Mouse (Mus musculus) heart, embryonic 16.5 days (tissue): ENCODE results near the gene Ano6. TPM values are rescaled to one million over a fixed set of nuclear protein-coding genes. Genes with fewer than 3 reads are reported as not detected.

Experiments
- ATAC-seq: fragments of 200-750 bp; cut with Nextera tagmentation; replicated peaks from 2 replicates; pipeline ENCODE4 v1.8.0; 2017; ENCODE audit warnings: moderate number of reproducible peaks; ENCODE audit not compliant: insufficient read depth, low FRiP score; ENCODE audit errors: extremely low read depth
- H3K27ac ChIP-seq: fragments of 300-500 bp; sonication (generic); 2 replicates; pipeline ENCODE4 v1.5.1; 2014; ENCODE audit warnings: mild to moderate bottlenecking, low read length, control low read depth, moderate library complexity
- H3K27me3 ChIP-seq: fragments of 300-500 bp; sonication (generic); 2 replicates; pipeline ENCODE4 v1.6.1; 2014; ENCODE audit warnings: low read length, mixed read lengths; ENCODE audit not compliant: control insufficient read depth, insufficient read depth
- H3K36me3 ChIP-seq: fragments of 300-500 bp; sonication (generic); 2 replicates; pipeline ENCODE4 v1.6.1; 2014; ENCODE audit not compliant: control insufficient read depth, insufficient read depth
- H3K4me1 ChIP-seq: fragments of 300-500 bp; sonication (generic); 2 replicates; pipeline ENCODE4 v1.6.1; 2014; ENCODE audit warnings: low read length, mixed read lengths; ENCODE audit not compliant: control insufficient read depth, insufficient read depth
- H3K4me2 ChIP-seq: fragments of 300-500 bp; sonication (generic); 2 replicates; pipeline ENCODE4 v1.6.1; 2014; ENCODE audit warnings: low read depth, mild to moderate bottlenecking, control low read depth, low read length
- H3K4me3 ChIP-seq: fragments of 300-500 bp; sonication (generic); 2 replicates; pipeline ENCODE4 v1.5.1; 2014; ENCODE audit warnings: mild to moderate bottlenecking, control low read depth, low read length
- H3K9ac ChIP-seq: fragments of 300-500 bp; sonication (generic); 2 replicates; pipeline ENCODE4 v1.6.1; 2014; ENCODE audit warnings: low read length, control low read depth
- H3K9me3 ChIP-seq: fragments of 300-500 bp; sonication (generic); replicated peaks from 2 replicates; pipeline ENCODE4 v1.6.1; 2016; ENCODE audit warnings: low read length; ENCODE audit not compliant: control insufficient read depth
- WGBS: fragments of 180-500 bp; shearing (Covaris S2); extraction: QIAGEN DNeasy Blood & Tissue Kit; methylation state at CpG from one replicate; pipeline ENCODE4 v1.1.7; 2014; 5-methylcytosine and 5-hydroxymethylcytosine counted together
- polyA plus RNA-seq: library from polyadenylated mRNA; unstranded; fragments of >200 nt; fragmentation: Nextera tagmentation; extraction: Ambion mirVana; gene quantifications from 2 replicates; pipeline ENCODE4 v1.2.1, GENCODE M21; 2015

Ano6 gene
- polyA plus RNA-seq, 1 experiment from 2014 or later: 34.4 TPM

GRCm38 (mm10) chr15:95875898-95876297, 85.3 kb downstream of the Ano6 start:
- no peaks in the 10 kb centered on the region for H3K9me3 ChIP-seq
- H3K27me3 ChIP-seq: no peaks in the 10 kb centered on the region
- WGBS: 83% methylated on average over 10 of the region's 10 CpGs
- peaks cover 30% of the 10 kb centered on the region for H3K4me1 ChIP-seq
- H3K4me3 ChIP-seq: no peak overlapping the region
- H3K27ac ChIP-seq: no peak overlapping the region
- no peak for ATAC-seq
- H3K36me3 ChIP-seq: 0 out of 2 replicates have a peak, but pooled peaks cover 4% of the 10 kb centered on the region
- H3K4me2 ChIP-seq: no peak overlapping the region
- no peak overlapping the region for H3K9ac ChIP-seq

- Histone ChIP-seq H3K27me3 (no peaks in the 10 kb centered on the region), H3K4me1 (peaks cover 29% of the 10 kb centered on the region), H3K27ac (peak overlapping the region; percentile 74), H3K36me3 (0 out of 2 replicates have a peak, but pooled peaks cover 4% of the 10 kb centered on the region), H3K4me3 (no peak overlapping the region), H3K9me3 (no peaks in the 10 kb centered on the region), H3K9ac (no peak overlapping the region), H3K4me2 (peak overlapping the region; percentile 43)
- ATAC-seq: peak; percentile 64
- WGBS: 9% methylated on average over 10 of the region's 10 CpGs
These were observed 90.0 kb downstream of the Ano6 start for GRCm38 (mm10) chr15:95880616-95881151.

DNA sequence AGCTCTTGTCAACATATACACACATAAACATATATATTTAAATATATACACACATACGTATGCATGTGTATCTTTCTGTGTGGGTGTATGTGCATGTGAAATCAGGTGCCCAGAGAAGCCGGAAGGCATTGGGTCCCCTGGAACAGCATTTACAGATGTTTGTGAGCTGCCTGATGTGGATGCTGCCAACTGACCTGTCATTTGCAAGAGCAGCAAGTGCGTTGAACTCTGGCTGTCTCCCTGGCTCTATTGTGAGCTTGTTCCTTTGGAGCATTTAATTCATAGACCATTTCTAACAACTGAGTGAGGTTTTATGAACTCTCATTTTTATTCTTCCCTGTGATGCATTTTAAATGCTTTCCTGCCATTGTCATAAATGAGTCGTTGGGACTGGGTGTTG, 91.8 kb downstream of the Ano6 start:
- Histone ChIP-seq H3K9me3 (no peaks in the 10 kb centered on the region), H3K4me3 (no peak overlapping the region), H3K4me1 (peaks cover 44% of the 10 kb centered on the region), H3K9ac (no peak overlapping the region), H3K27me3 (no peaks in the 10 kb centered on the region), H3K36me3 (0 out of 2 replicates have a peak, but pooled peaks cover 2% of the 10 kb centered on the region), H3K27ac (no peak overlapping the region), H3K4me2 (no peak overlapping the region)
- ATAC-seq: no peak
- WGBS: 90% methylated on average over 4 of the region's 4 CpGs

DNA sequence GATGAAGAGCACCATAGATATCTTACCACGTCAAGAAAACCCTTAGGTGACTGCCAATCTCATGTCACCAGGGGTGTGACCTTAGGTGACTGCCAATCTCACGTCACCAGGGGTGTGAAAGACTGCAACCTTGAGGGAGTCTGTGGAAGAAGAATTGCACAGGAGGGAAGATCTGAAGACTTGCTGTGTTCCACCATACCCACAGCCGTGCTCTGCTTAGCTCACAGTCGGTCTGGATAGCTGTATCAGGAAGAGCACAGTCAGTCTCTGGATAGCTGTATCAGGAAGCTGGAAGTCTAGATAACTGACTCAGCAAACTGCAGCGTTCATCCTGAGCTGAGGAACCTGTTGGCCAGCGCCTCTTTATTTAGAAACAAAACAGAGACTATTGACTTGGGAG, 92.9 kb downstream of the Ano6 start:
- H3K4me1 ChIP-seq: peaks cover 54% of the 10 kb centered on the region
- no peaks in the 10 kb centered on the region for H3K9me3 ChIP-seq
- no peak overlapping the region for H3K27ac ChIP-seq
- ATAC-seq: peak; percentile 39; the same call in 1 of the 2 replicates
- H3K36me3 ChIP-seq: 0 out of 2 replicates have a peak, but pooled peaks cover 2% of the 10 kb centered on the region
- 29% methylated on average over 6 of the region's 6 CpGs for WGBS
- H3K27me3 ChIP-seq: no peaks in the 10 kb centered on the region
- H3K4me3 ChIP-seq: no peak overlapping the region
- H3K9ac ChIP-seq: no peak overlapping the region
- no peak overlapping the region for H3K4me2 ChIP-seq

DNA sequence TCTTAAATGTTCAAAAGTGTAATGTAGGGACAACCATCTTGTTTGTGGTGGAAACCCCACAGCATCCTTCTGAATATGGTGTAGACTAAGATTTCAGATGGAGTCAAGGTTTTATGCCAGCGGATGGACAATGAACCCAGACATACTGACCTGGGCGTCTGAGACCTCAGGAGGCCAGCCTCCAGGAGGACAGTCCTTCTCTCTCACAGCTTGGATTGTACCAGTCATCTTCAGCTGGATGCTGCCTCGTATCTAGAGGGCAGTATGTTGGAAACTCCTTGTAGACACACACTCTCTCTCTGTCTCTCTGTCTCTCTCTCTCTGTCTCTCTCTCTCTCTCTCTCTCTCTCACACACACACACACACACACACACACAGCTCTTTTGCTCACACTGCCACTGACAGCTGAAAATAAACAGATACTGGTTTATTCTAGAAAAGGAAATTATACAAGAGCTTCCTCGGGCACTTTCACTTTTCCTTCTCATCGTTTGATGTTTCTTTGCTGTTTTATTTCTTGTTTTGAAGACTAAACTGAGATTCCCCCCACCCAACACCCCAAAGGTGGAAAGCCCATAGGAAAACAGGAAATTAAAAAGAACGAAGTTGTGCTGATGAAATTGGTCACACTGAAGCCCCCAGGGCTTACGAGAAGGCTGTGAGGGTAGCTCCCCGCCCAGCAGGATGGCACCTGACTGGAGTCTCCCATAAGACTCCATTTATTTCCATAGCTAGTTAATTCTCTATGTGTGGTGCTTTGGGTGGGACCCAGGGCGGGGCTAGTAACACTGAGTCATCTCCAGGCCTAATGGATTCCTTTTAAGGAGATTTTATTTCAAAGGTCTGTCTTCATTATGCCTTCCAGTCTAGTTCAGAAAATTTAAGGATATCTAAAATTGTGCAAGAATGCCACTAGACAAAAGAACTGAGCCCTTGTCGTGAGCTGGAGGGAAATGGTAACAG, 94.3 kb downstream of the Ano6 start:
- peaks cover 54% of the 10 kb centered on the region for H3K4me1 ChIP-seq
- ATAC-seq: no peak
- H3K9me3 ChIP-seq: 0 out of 2 replicates have a peak, but pooled peaks cover 2% of the 10 kb centered on the region
- 0 out of 2 replicates have a peak, but pooled peaks cover 2% of the 10 kb centered on the region for H3K36me3 ChIP-seq
- no peak overlapping the region for H3K4me2 ChIP-seq
- peak overlapping the region; percentile 21; the same call in 1 of the 2 replicates for H3K27ac ChIP-seq
- H3K27me3 ChIP-seq: no peaks in the 10 kb centered on the region
- H3K4me3 ChIP-seq: no peak overlapping the region
- WGBS: 78% methylated on average over 10 of the region's 10 CpGs
- no peak overlapping the region for H3K9ac ChIP-seq

DNA sequence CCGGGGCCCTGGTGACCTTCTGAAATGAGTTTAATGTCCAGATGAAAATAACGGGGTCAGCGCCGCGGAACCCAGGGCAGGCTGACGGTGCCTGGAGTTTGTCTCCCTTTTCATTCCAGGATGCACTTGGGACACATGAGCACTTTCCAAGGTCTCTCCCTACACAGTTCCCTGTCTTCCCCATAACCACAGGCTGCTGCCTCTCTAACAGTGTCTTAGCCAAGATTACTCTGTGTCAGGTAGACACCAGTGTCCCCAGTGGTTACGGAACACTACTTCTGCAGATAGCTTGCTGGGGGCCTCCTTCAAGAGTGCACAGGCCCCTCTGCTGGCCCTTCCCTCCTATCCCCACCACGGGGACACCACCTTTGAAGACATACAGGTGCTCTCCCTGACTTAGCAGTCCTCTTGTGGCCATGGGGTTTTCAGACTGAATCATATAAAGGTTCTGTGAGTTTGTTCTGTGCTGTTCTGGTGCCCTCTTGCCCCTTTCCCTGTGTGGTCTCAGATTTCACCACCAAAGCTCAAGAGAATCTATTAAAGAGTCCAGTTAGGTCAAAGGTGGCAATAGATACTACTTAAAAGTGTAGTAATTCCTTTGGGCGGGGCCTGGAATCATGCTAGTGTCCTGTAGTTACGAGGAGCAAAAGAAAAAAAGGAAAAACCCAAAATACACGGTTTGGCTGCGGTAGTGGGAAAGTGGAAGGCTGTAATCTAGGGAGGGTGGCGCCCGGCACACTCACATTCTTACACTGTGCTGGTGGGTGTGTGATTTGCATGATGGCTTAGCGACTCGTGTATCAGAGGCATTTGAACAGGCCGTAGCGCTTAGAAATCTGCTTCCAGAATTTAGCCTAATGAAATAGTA, 95.5 kb downstream of the Ano6 start:
- H3K27ac ChIP-seq: peak overlapping the region; percentile 58; the same call in 1 of the 2 replicates
- ATAC-seq: no peak
- WGBS: 63% methylated on average over 18 of the region's 18 CpGs
- no peak overlapping the region for H3K9ac ChIP-seq
- no peak overlapping the region for H3K4me3 ChIP-seq
- peaks cover 43% of the 10 kb centered on the region for H3K4me1 ChIP-seq
- 0 out of 2 replicates have a peak, but pooled peaks cover 4% of the 10 kb centered on the region for H3K36me3 ChIP-seq
- no peaks in the 10 kb centered on the region for H3K27me3 ChIP-seq
- 0 out of 2 replicates have a peak, but pooled peaks cover 3% of the 10 kb centered on the region for H3K9me3 ChIP-seq
- no peak overlapping the region for H3K4me2 ChIP-seq

DNA sequence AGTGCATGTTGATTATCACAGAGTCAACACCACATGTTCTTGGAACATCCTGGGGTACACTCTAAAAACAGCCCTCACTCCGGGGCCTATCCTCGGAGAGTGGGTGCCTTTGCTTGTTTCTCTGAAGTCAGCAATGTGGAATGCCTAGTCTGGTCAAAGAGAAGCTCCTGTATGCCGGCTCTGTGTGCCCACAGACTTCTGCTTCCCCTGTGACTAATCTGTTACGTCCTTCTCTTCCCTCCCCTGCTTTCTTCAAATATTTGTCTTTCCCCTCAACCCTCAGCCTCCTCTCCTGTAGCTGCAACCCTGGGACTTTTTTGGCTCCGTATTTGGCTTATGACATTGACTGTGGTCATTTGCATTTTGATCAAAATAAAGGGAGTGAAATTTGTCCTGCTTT, 96.7 kb downstream of the Ano6 start:
- Histone ChIP-seq H3K4me1 (peaks cover 38% of the 10 kb centered on the region), H3K4me3 (no peak overlapping the region), H3K36me3 (0 out of 2 replicates have a peak, but pooled peaks cover 4% of the 10 kb centered on the region), H3K27me3 (no peaks in the 10 kb centered on the region), H3K9me3 (0 out of 2 replicates have a peak, but pooled peaks cover 3% of the 10 kb centered on the region), H3K4me2 (no peak overlapping the region), H3K9ac (no peak overlapping the region), H3K27ac (peak overlapping the region; percentile 67)
- ATAC-seq: no peak
- WGBS: 15% methylated on average over 5 of the region's 5 CpGs

DNA sequence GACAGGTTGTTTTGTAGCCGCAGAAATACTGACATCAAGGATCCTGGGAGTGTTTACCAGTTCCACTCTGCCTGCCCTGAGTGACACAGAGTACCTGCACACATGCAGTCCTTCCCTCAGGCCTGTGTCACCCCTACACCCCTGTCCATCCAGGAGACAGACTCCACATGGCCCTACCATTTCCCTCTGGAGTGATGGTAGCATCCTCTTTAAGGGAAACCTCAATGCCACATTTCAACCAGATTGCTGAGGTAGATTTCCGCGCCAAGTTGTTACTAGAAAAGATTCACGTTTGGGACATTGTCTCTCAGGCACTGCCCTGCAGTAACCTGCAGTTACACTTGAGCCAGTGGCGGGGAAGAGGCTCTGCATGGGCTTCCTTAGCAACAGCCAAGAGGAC, 97.9 kb downstream of the Ano6 start:
- Histone ChIP-seq H3K27me3 (no peaks in the 10 kb centered on the region), H3K27ac (no peak overlapping the region), H3K4me1 (peaks cover 36% of the 10 kb centered on the region), H3K4me2 (no peak overlapping the region), H3K9ac (no peak overlapping the region), H3K36me3 (0 out of 2 replicates have a peak, but pooled peaks cover 4% of the 10 kb centered on the region), H3K9me3 (0 out of 2 replicates have a peak, but pooled peaks cover 3% of the 10 kb centered on the region), H3K4me3 (no peak overlapping the region)
- WGBS: 74% methylated on average over 5 of the region's 5 CpGs
- no peak for ATAC-seq
